Mouse (Mus musculus): ENCODE data around the gene Tspoap1. TPM values are rescaled to one million over a fixed set of nuclear protein-coding genes. Genes with fewer than 3 reads are reported as not detected.

The Tspoap1 gene
- polyA plus RNA-seq, 1 experiment from 2014 or later: 0.26 TPM

- Histone ChIP-seq H3K4me2 (ENCODE audit: low read length) (no peak within 1 kb of the TSS), H3K4me1 (ENCODE audit: control insufficient read depth in 2 of 2, insufficient read depth in 2 of 2, low read length in 2 of 2) (no peaks in the 10 kb centered on the region), H3K27ac (replicated peaks in 1 of 2; ENCODE audit: control insufficient read depth in 1 of 2, insufficient read depth in 1 of 2, low read depth in 2 of 2, low read length in 2 of 2) (no peak within 1 kb of the TSS), H3K9me3 (ENCODE audit: control insufficient read depth, low read length) (no peaks in the 10 kb centered on the region), H3K27me3 (ENCODE audit: control insufficient read depth, insufficient read depth, low read length) (peaks cover 11% of the 10 kb centered on the region; the same call in 1 of the 2 replicates), H3K36me3 (ENCODE audit: control insufficient read depth, insufficient read depth, low read length) (no peaks in the 10 kb centered on the region), H3K4me3 (ENCODE audit: control insufficient read depth in 1 of 2, insufficient read depth in 1 of 2, low read depth in 1 of 2, low read length in 2 of 2) (no peak within 1 kb of the TSS), H3K9ac (ENCODE audit: low read length) (no peak within 1 kb of the TSS)
- WGBS: 67% methylated on average over 10 of the region's 10 CpGs
- no peak for ATAC-seq (ENCODE audit: insufficient number of reproducible peaks, insufficient read depth, low FRiP score, low read depth)
Observed at GRCm38 (mm10) chr11:87828239-87828900, 68.0 kb downstream of the Tspoap1 start, which contains the start of gene Lpo. Lpo (minus strand) TSS chr11:87828289.

MicroRNAs within 50 kb of the gene (microRNA counts, 519-probe panel; counts per million panel counts)
- 5,743 counts per million, percentile 86 among the panel's probes with 10 or more counts for microRNA mmu-miR-142-3p
- 322 counts per million, percentile 70 among the panel's probes with 10 or more counts for microRNA mmu-miR-142-5p

Small RNA genes lying within 50 kb of the gene (microRNA-seq; reads per million reads assigned to microRNA genes)
- not detected for gene Mir142
- gene Mir142b: not detected

Other genes starting within 250 kb of the Tspoap1 start
- gene Gm11492, start 193.9 kb upstream of the Tspoap1 start, polyA plus RNA-seq (2014; fragmentation: Nextera tagmentation; extraction: Ambion mirVana): not detected in 2 replicates
- gene Sept4, start 191.6 kb upstream of the Tspoap1 start, polyA plus RNA-seq (2014; fragmentation: Nextera tagmentation; extraction: Ambion mirVana): 23.5 and 25.8 TPM in 2 replicates
- 14.3 and 17.7 TPM in 2 replicates for gene Mtmr4, start 168.4 kb upstream of the Tspoap1 start, polyA plus RNA-seq (2014; fragmentation: Nextera tagmentation; extraction: Ambion mirVana)
- 0.13 and 0.15 TPM in 2 replicates for gene Hsf5, start 143.4 kb upstream of the Tspoap1 start, polyA plus RNA-seq (2014; fragmentation: Nextera tagmentation; extraction: Ambion mirVana)
- gene Rnf43, start 97.8 kb upstream of the Tspoap1 start, polyA plus RNA-seq (2014; fragmentation: Nextera tagmentation; extraction: Ambion mirVana): 0.47 and 0.55 TPM in 2 replicates
- gene Supt4a, start 23.0 kb upstream of the Tspoap1 start, polyA plus RNA-seq (2014; fragmentation: Nextera tagmentation; extraction: Ambion mirVana): 116 and 124 TPM in 2 replicates
- gene Mpo, start 33.0 kb downstream of the Tspoap1 start, polyA plus RNA-seq (2014; fragmentation: Nextera tagmentation; extraction: Ambion mirVana): 0.09 and 1.00 TPM in 2 replicates
- 0.11 TPM in 1 of 2 replicates, not detected in the other for gene Lpo, start 67.7 kb downstream of the Tspoap1 start, polyA plus RNA-seq (2014; fragmentation: Nextera tagmentation; extraction: Ambion mirVana)
- gene Mks1, start 92.7 kb downstream of the Tspoap1 start, polyA plus RNA-seq (2014; fragmentation: Nextera tagmentation; extraction: Ambion mirVana): 6.5 and 7.0 TPM in 2 replicates
- 0.19 and 0.63 TPM in 2 replicates for gene Epx, start 115.0 kb downstream of the Tspoap1 start, polyA plus RNA-seq (2014; fragmentation: Nextera tagmentation; extraction: Ambion mirVana)
- gene Olfr462, start 131.7 kb downstream of the Tspoap1 start, polyA plus RNA-seq (2014; fragmentation: Nextera tagmentation; extraction: Ambion mirVana): not detected in 2 replicates
- not detected in 2 replicates for gene Olfr463, start 136.8 kb downstream of the Tspoap1 start, polyA plus RNA-seq (2014; fragmentation: Nextera tagmentation; extraction: Ambion mirVana)
- gene Olfr464, start 160.4 kb downstream of the Tspoap1 start, polyA plus RNA-seq (2014; fragmentation: Nextera tagmentation; extraction: Ambion mirVana): not detected in 2 replicates
- 15.7 and 17.3 TPM in 2 replicates for gene Dynll2, start 227.0 kb downstream of the Tspoap1 start, polyA plus RNA-seq (2014; fragmentation: Nextera tagmentation; extraction: Ambion mirVana)